Mouse (Mus musculus) testis, adult 2 months (tissue): Measurements from ENCODE around the gene Gm525.

Experiments
- CTCF ChIP-seq: fragments of 200-500 bp; IDR thresholded peaks from 2 replicates; pipeline ENCODE4 v1.5.1; 2012; ENCODE audit warnings: low read depth, mild to moderate bottlenecking, inconsistent platforms, low read length, moderate library complexity; ENCODE audit not compliant: control insufficient read depth, insufficient read depth, insufficient replicate concordance
- POLR2A ChIP-seq: fragments of 200-500 bp; IDR thresholded peaks from 2 replicates; pipeline ENCODE4 v1.6.1; 2012; ENCODE audit warnings: low read depth, mild to moderate bottlenecking, inconsistent platforms, low read length, moderate library complexity; ENCODE audit not compliant: control insufficient read depth

GRCm38 (mm10) chr11:89055931-89056690 lies 17.5 kb upstream of the Gm525 start:
- TF ChIP-seq CTCF (no peak), POLR2A (no peak)
